Mouse (Mus musculus): Measurements from ENCODE around the gene Fhl1. TPM values are rescaled to one million over a fixed set of nuclear protein-coding genes. Genes with fewer than 3 reads are reported as not detected.

Gene Fhl1
- polyA plus RNA-seq, 1 experiment from 2014 or later: 52.3 TPM

GRCm38 (mm10) chrX:56712666-56713065 lies 18.9 kb upstream of the Fhl1 start:
- Histone ChIP-seq H3K9ac (no peak overlapping the region), H3K36me3 (no peaks in the 10 kb centered on the region), H3K4me1 (no peaks in the 10 kb centered on the region), H3K4me3 (no peak overlapping the region), H3K9me3 (no peaks in the 10 kb centered on the region), H3K27me3 (no peaks in the 10 kb centered on the region), H3K27ac (no peak overlapping the region), H3K4me2 (no peak overlapping the region)
- 66% methylated on average over 1 of the region's 1 CpGs for WGBS
- ATAC-seq (ENCODE audit: insufficient number of reproducible peaks, insufficient read depth, low FRiP score, low TSS enrichment, low read depth): no peak

GRCm38 (mm10) chrX:56722559-56722958 lies 9.0 kb upstream of the Fhl1 start:
- Histone ChIP-seq H3K9ac (no peak overlapping the region), H3K27ac (no peak overlapping the region), H3K27me3 (no peaks in the 10 kb centered on the region), H3K9me3 (no peaks in the 10 kb centered on the region), H3K4me1 (no peaks in the 10 kb centered on the region), H3K4me3 (no peak overlapping the region), H3K36me3 (no peaks in the 10 kb centered on the region), H3K4me2 (no peak overlapping the region)
- 80% methylated on average over 8 of the region's 8 CpGs for WGBS
- no peak for ATAC-seq (ENCODE audit: insufficient number of reproducible peaks, insufficient read depth, low FRiP score, low TSS enrichment, low read depth)

GRCm38 (mm10) chrX:56728507-56728906 lies 3.1 kb upstream of the Fhl1 start:
- Histone ChIP-seq H3K27ac (no peak overlapping the region), H3K27me3 (no peaks in the 10 kb centered on the region; the same call in 1 of the 2 replicates), H3K4me2 (no peak overlapping the region), H3K9me3 (no peaks in the 10 kb centered on the region), H3K9ac (no peak overlapping the region), H3K36me3 (no peaks in the 10 kb centered on the region), H3K4me1 (no peaks in the 10 kb centered on the region), H3K4me3 (no peak overlapping the region)
- WGBS: 70% methylated on average over 3 of the region's 3 CpGs
- ATAC-seq (ENCODE audit: insufficient number of reproducible peaks, insufficient read depth, low FRiP score, low TSS enrichment, low read depth): no peak

DNA sequence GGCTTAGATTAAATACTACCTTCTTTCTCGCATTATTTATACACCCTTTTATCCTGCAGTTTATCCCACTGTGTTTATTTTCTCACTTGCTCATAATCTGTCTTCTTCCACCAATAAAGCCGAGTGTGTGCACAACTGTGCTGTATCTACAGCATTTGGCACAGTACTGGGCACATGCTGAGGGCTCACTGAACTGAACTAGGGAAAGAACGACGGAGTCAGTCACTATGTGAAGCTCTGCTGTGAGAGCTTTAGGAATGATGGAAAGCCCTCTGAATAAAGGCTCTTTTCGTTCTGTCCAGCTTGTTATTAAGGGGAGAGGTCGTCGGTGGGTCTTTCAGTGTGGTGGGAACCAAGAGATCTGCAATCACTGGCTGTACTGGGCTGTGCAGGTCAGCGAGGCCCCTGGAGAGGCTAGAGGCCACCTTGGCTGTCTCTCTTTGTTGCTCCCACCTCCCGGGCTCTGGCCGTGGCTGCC lies 720 bp upstream of the Fhl1 start:
- Histone ChIP-seq H3K27ac (peak overlapping the region; percentile 57), H3K27me3 (no peaks in the 10 kb centered on the region; the same call in 1 of the 2 replicates), H3K9me3 (no peaks in the 10 kb centered on the region), H3K36me3 (no peaks in the 10 kb centered on the region), H3K4me1 (no peaks in the 10 kb centered on the region), H3K4me2 (peak overlapping the region; percentile 62), H3K4me3 (peak overlapping the region; percentile 50), H3K9ac (peak overlapping the region; percentile 76)
- ATAC-seq (ENCODE audit: insufficient number of reproducible peaks, insufficient read depth, low FRiP score, low TSS enrichment, low read depth): no peak
- WGBS: 21% methylated on average over 10 of the region's 10 CpGs

GRCm38 (mm10) chrX:56732401-56732800 lies 814 bp downstream of the Fhl1 start:
- Histone ChIP-seq H3K4me3 (peak overlapping the region; percentile 50), H3K9ac (no peak overlapping the region), H3K36me3 (no peaks in the 10 kb centered on the region), H3K4me2 (peak overlapping the region; percentile 62), H3K9me3 (no peaks in the 10 kb centered on the region), H3K4me1 (no peaks in the 10 kb centered on the region), H3K27ac (no peak overlapping the region), H3K27me3 (no peaks in the 10 kb centered on the region; the same call in 1 of the 2 replicates)
- 26% methylated on average over 3 of the region's 3 CpGs for WGBS
- no peak for ATAC-seq (ENCODE audit: insufficient number of reproducible peaks, insufficient read depth, low FRiP score, low TSS enrichment, low read depth)

- Histone ChIP-seq H3K27ac (no peak overlapping the region), H3K4me1 (no peaks in the 10 kb centered on the region), H3K36me3 (no peaks in the 10 kb centered on the region), H3K9ac (no peak overlapping the region), H3K9me3 (no peaks in the 10 kb centered on the region), H3K4me2 (no peak overlapping the region), H3K4me3 (no peak overlapping the region), H3K27me3 (no peaks in the 10 kb centered on the region; the same call in 1 of the 2 replicates)
- ATAC-seq (ENCODE audit: insufficient number of reproducible peaks, insufficient read depth, low FRiP score, low TSS enrichment, low read depth): no peak
- 53% methylated on average over 5 of the region's 5 CpGs for WGBS
Measured at GRCm38 (mm10) chrX:56734436-56734835, 2.8 kb downstream of the Fhl1 start.

DNA sequence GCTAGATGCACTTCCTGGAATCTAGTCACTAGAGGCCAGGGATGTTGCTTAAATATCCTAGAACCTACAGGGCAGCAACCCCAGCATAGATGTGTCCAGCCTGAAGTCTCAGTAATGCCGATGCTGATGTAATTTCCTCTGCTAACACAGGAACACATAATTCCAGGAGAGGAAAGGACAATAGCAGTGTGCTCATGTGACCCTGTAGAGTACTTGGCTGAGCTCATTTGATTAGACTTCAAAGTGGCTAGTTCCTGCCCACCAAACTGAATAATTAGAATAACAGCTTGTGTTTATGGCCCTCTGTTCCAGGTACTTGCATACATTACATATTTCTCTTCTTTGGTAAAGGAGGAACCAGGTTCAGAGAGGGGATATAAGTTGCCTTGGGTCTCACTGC lies 4.6 kb downstream of the Fhl1 start:
- Histone ChIP-seq H3K27ac (no peak overlapping the region), H3K4me3 (no peak overlapping the region), H3K27me3 (no peaks in the 10 kb centered on the region), H3K36me3 (no peaks in the 10 kb centered on the region), H3K9me3 (no peaks in the 10 kb centered on the region), H3K4me2 (no peak overlapping the region), H3K9ac (no peak overlapping the region), H3K4me1 (no peaks in the 10 kb centered on the region)
- no peak for ATAC-seq (ENCODE audit: insufficient number of reproducible peaks, insufficient read depth, low FRiP score, low TSS enrichment, low read depth)
- WGBS: 59% methylated on average over 1 of the region's 1 CpGs

DNA sequence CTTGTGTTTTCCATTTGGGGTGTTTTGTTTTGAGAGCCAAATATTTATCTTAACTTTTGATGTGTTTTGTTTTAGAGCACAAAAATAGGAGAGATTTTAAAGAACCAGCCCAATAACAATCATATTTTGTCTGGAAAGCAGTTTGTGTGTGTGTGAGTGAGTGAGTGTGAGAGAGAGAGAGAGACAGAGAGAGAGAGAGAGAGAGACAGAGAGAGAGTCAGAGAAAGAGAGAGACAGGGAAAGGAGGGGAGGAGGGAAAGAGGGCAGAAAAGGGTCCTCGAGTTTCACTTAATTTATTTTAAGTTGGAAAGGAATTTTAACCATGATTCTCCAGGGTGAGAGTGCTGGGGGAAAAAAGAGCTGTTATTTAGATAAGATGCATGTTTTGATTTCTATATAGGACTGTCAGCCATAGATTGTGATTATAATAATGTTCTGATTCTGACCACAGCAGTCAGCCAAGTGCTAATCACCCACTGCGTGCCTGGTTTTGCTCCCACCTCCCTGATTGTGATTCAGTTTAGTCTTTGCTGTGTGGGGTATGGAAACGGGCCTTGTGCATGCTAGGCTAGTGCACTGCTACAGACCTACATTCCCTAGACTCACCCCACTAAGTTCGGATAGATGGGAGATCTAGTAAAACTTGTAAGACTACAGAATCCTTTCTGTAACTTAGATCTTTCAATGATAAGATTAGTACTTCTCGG lies 6.4 kb downstream of the Fhl1 start:
- Histone ChIP-seq H3K9ac (no peak overlapping the region), H3K27ac (no peak overlapping the region), H3K9me3 (no peaks in the 10 kb centered on the region), H3K4me1 (no peaks in the 10 kb centered on the region), H3K4me2 (no peak overlapping the region), H3K4me3 (no peak overlapping the region), H3K36me3 (no peaks in the 10 kb centered on the region), H3K27me3 (no peaks in the 10 kb centered on the region)
- ATAC-seq (ENCODE audit: insufficient number of reproducible peaks, insufficient read depth, low FRiP score, low TSS enrichment, low read depth): no peak
- 52% methylated on average over 5 of the region's 5 CpGs for WGBS

- H3K36me3 ChIP-seq: no peaks in the 10 kb centered on the region
- no peak for ATAC-seq (ENCODE audit: insufficient number of reproducible peaks, insufficient read depth, low FRiP score, low TSS enrichment, low read depth)
- no peaks in the 10 kb centered on the region for H3K27me3 ChIP-seq
- no peaks in the 10 kb centered on the region for H3K4me1 ChIP-seq
- H3K9me3 ChIP-seq: no peaks in the 10 kb centered on the region
- 68% methylated on average over 3 of the region's 3 CpGs for WGBS
- no peak overlapping the region for H3K9ac ChIP-seq
- H3K4me3 ChIP-seq: no peak overlapping the region
- H3K27ac ChIP-seq: no peak overlapping the region
- no peak overlapping the region for H3K4me2 ChIP-seq
Measured at GRCm38 (mm10) chrX:56741428-56741827, 9.8 kb downstream of the Fhl1 start.

- Histone ChIP-seq H3K9ac (no peak overlapping the region), H3K4me3 (no peak overlapping the region), H3K4me2 (no peak overlapping the region), H3K9me3 (no peaks in the 10 kb centered on the region), H3K27ac (no peak overlapping the region), H3K36me3 (no peaks in the 10 kb centered on the region), H3K4me1 (no peaks in the 10 kb centered on the region), H3K27me3 (no peaks in the 10 kb centered on the region)
- no peak for ATAC-seq (ENCODE audit: insufficient number of reproducible peaks, insufficient read depth, low FRiP score, low TSS enrichment, low read depth)
- WGBS: 54% methylated on average over 4 of the region's 4 CpGs
Measured at GRCm38 (mm10) chrX:56751536-56751935, 19.9 kb downstream of the Fhl1 start.

DNA sequence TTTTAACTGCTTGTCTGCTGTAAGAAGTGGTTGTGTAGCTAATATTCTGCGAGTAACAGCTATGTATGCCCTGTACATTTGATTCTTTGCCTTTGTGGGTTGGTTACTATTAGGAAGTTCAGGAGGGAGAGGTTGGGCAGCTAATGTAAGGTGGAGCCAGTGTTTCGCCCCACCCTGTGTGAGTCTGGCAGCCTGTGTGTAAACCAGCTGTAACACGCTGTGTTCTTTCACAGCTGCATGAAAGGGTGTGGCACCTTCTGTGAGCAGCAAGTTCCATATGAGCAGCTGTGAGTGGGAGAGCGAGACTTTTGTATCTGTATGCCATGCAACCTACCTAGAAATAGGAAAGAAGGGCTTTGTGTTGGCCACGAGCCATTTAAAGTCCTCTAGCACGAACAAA lies 20.6 kb downstream of the Fhl1 start:
- 78% methylated on average over 6 of the region's 6 CpGs for WGBS
- Histone ChIP-seq H3K36me3 (no peaks in the 10 kb centered on the region), H3K4me1 (no peaks in the 10 kb centered on the region), H3K9ac (no peak overlapping the region), H3K27me3 (no peaks in the 10 kb centered on the region), H3K9me3 (no peaks in the 10 kb centered on the region), H3K4me2 (no peak overlapping the region), H3K27ac (no peak overlapping the region), H3K4me3 (no peak overlapping the region)
- ATAC-seq (ENCODE audit: insufficient number of reproducible peaks, insufficient read depth, low FRiP score, low TSS enrichment, low read depth): no peak
